Mouse (Mus musculus) splenic B cell, adult 2 months (primary cell): ENCODE data around the gene Col23a1.

ENCODE experiments used
- DNase-seq: peaks from one replicate; pipeline ENCODE4 v3.0.0-alpha.2; 2011; ENCODE audit warnings: low read depth, low spot score
- H3K27me3 ChIP-seq: 2 replicates; pipeline ENCODE4 v1.6.1; 2012; ENCODE audit warnings: mild to moderate bottlenecking, low read length, moderate library complexity, mixed read lengths; ENCODE audit not compliant: control insufficient read depth, poor library complexity, insufficient read depth, severe bottlenecking
- H3K36me3 ChIP-seq: 2 replicates; pipeline ENCODE4 v1.6.1; 2012; ENCODE audit warnings: mild to moderate bottlenecking, low read length, moderate library complexity, mixed read lengths; ENCODE audit not compliant: control insufficient read depth, poor library complexity, insufficient read depth, severe bottlenecking

The Col23a1 gene

GRCm38 (mm10) chr11:51303981-51304553 is 14.3 kb downstream of the Col23a1 start:
- no peaks in the 10 kb centered on the region for H3K27me3 ChIP-seq
- DNase-seq = no peak
- no peaks in the 10 kb centered on the region for H3K36me3 ChIP-seq

GRCm38 (mm10) chr11:51308306-51308705 is 18.6 kb downstream of the Col23a1 start:
- no peak for DNase-seq
- no peaks in the 10 kb centered on the region for H3K27me3 ChIP-seq
- H3K36me3 ChIP-seq = no peaks in the 10 kb centered on the region

GRCm38 (mm10) chr11:51311846-51312245 is 22.1 kb downstream of the Col23a1 start:
- DNase-seq = no peak
- H3K27me3 ChIP-seq = no peaks in the 10 kb centered on the region
- no peaks in the 10 kb centered on the region for H3K36me3 ChIP-seq

GRCm38 (mm10) chr11:51315991-51316810 is 26.5 kb downstream of the Col23a1 start:
- DNase-seq = no peak
- Histone ChIP-seq H3K36me3 (no peaks in the 10 kb centered on the region), H3K27me3 (no peaks in the 10 kb centered on the region)

- no peak for DNase-seq
- Histone ChIP-seq H3K27me3 (no peaks in the 10 kb centered on the region), H3K36me3 (no peaks in the 10 kb centered on the region)
Observed at GRCm38 (mm10) chr11:51320609-51321008, 30.9 kb downstream of the Col23a1 start.

DNA sequence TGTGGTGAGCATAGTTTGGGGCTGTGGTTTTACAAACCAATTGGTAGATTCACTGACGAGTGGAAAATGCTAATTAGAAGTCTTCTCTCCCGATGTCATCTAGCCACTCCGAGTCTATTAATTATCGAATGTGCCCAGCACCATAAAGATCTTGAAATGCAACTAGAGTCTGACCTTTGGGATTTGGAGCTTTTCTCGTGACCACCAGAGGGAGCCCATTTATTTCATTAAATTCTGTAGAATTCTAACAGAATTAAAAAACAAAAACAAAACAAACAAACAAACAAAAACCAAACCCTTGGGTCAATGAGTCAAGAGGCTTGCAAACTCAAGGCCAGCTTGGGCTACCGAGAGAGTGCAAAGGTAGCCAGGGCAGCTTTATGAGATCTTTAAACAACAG is 37.2 kb downstream of the Col23a1 start:
- Histone ChIP-seq H3K36me3 (no peaks in the 10 kb centered on the region), H3K27me3 (no peaks in the 10 kb centered on the region)
- DNase-seq = no peak

DNA sequence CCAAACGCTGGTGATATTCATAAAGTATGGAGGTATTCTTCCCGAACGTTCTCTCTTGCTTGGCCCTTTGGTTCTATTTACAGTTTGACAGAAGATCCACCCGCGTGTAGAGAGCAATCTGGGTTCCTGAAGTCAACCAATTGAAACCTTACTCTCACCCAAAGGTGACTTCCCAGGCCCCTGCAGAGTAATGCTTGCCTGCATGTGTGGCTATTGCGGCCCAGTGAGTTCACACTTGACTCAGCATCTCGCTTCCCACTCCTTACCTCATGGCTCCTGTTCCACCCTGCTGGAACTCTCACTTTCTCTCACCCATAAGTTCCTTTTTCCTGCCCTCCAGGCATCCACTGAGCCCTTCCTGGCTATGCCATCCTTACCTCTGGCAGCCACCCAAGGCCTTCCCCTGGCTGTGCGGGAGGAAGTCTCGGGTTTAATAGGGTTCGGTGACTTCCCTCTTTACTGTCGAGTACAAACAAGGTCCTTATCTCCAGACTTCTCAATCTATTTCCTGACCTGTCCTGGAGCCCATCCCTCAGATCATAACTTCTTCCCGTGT is 38.7 kb downstream of the Col23a1 start:
- DNase-seq = no peak
- Histone ChIP-seq H3K27me3 (no peaks in the 10 kb centered on the region), H3K36me3 (no peaks in the 10 kb centered on the region)

GRCm38 (mm10) chr11:51329837-51330714 is 40.4 kb downstream of the Col23a1 start:
- Histone ChIP-seq H3K27me3 (no peaks in the 10 kb centered on the region), H3K36me3 (no peaks in the 10 kb centered on the region)
- DNase-seq = no peak

DNA sequence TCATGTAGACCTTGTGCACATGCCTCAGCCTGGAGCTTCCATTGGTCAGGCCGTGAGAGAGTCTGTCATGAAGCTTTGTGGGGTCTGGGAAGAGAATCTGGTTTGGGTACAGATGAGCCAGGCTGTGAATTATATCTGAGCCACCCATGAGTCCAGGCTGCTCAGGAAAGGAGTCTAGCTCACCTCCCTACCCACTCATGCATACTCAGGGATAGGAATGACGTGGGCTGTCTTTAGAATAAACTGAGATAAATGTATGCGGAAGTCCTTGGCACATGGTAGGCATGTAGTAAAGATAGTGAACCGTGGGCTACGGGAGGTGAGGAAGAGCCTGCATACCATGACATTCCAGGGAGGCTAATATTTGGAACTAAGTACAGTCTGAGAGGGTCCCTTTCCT is 44.3 kb downstream of the Col23a1 start:
- Histone ChIP-seq H3K27me3 (no peaks in the 10 kb centered on the region), H3K36me3 (no peaks in the 10 kb centered on the region)
- no peak for DNase-seq

DNA sequence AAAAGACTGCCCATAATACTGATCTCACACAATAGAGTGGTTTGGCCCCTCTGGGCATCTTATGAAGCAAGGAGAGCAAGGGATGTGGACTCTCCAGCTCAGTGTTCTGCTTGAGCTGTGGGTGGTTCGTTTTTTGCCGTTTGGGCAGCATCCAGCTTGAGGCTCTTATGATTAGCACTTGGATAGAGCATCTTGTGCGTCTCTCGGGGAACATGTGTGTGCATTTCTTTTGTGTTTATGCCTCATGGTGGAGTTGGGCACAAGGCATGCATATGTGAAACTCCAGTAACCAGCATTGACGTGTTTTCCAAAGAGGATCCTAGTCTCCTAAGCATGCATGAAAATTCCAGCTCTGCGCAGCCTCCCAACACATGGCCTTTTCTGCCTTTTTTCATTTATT is 47.9 kb downstream of the Col23a1 start:
- no peaks in the 10 kb centered on the region for H3K36me3 ChIP-seq
- DNase-seq = no peak
- no peaks in the 10 kb centered on the region for H3K27me3 ChIP-seq

GRCm38 (mm10) chr11:51338416-51338815 is 48.7 kb downstream of the Col23a1 start:
- no peak for DNase-seq
- Histone ChIP-seq H3K36me3 (no peaks in the 10 kb centered on the region), H3K27me3 (no peaks in the 10 kb centered on the region)

- DNase-seq = no peak
- no peaks in the 10 kb centered on the region for H3K27me3 ChIP-seq
- H3K36me3 ChIP-seq = no peaks in the 10 kb centered on the region
Observed at GRCm38 (mm10) chr11:51341091-51341490, 51.4 kb downstream of the Col23a1 start.

DNA sequence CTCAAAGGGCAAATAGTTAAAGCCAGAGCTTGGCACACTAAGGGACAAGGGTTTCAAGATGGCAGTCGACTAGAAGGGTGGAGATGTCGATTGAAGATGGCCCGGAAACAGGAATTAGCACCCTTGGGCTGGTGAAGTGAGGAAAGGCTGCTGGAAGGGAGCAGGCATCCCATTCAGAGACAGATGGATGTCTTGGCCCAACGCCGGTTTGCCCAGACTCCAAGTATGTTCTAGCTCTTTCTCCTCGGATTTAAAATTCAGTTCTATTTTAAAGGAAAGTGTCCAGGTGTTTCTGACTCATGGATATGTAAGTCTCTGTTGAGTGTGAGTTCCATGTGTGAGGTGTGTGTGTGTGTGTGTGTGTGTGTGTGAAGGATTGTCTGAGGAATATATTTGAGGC is 53.1 kb downstream of the Col23a1 start:
- H3K36me3 ChIP-seq = no peaks in the 10 kb centered on the region
- DNase-seq = no peak
- no peaks in the 10 kb centered on the region for H3K27me3 ChIP-seq

- no peak for DNase-seq
- H3K36me3 ChIP-seq = no peaks in the 10 kb centered on the region
- no peaks in the 10 kb centered on the region for H3K27me3 ChIP-seq
Observed at GRCm38 (mm10) chr11:51343312-51343711, 53.6 kb downstream of the Col23a1 start.
